ENCODE assay signal across 8 mouse cellular contexts in the genomic region with DNA sequence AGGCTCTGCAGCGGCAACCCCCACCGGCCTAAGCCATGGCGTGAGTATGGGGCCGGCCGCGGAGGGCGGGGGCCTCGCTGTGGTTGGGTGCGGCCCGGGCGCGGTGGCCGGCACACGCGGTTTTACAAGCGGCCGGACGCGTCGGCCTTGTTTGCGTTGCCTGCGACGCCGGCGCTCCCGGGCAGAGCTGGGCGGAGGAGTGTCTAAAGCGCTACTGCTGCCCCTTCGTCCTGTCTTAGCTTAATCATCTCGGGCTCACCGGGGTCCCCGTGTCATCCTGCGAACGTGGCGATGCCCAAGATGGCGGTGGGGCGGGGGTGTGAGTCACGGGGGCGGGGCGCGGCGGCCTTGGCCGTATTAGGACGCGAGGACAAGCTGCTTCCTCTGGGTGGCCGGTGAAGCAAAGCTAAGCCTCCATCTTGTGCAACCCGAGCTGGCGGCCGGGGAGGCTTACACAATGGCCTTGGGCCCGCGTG. TPM values are rescaled to one million over a fixed set of nuclear protein-coding genes. Genes with fewer than 3 reads are reported as not detected.
DNase-seq lines count a peak whose midpoint lies in the region; ATAC-seq lines count a peak whose summit lies in the region.

No protein-coding gene starts in this region.

- H3K9ac ChIP-seq in forebrain, embryonic 13.5 days: peak overlapping the region; percentile 100

- peaks cover 61% of the 10 kb centered on the region for H3K36me3 ChIP-seq in forebrain, embryonic 13.5 days (ENCODE audit: poor library complexity, severe bottlenecking)

- H3K4me1 ChIP-seq in forebrain, embryonic 13.5 days: peaks cover 44% of the 10 kb centered on the region

- H3K27me3 ChIP-seq in forebrain, embryonic 13.5 days: no peaks in the 10 kb centered on the region

- WGBS in forebrain, embryonic 13.5 days: under 1% methylated on average over 43 of the region's 51 CpGs

- ATAC-seq in forebrain, embryonic 13.5 days: peak; percentile 14

- peak overlapping the region; percentile 97 for H3K27ac ChIP-seq in forebrain, embryonic 13.5 days

- intact Hi-C loops in heart, postnatal 25 days (cut with DNase I): no loop called here

- H3K9me3 ChIP-seq in forebrain, embryonic 13.5 days (replicated peaks): no peaks in the 10 kb centered on the region

- H3K4me3 ChIP-seq in forebrain, embryonic 13.5 days: peak overlapping the region; percentile 99

- DNase-seq in NIH3T3 (ENCODE audit: low read depth): peak; percentile 96
- peak; percentile 79 for DNase-seq in cerebellum, adult 11-12 months
- peak; percentile 74 for DNase-seq in heart, postnatal 25 days (ENCODE audit: low spot score)
- DNase-seq in layer of hippocampus, postnatal 10 days (ENCODE audit: low spot score in 2 of 2): peak; percentile 68 to 75
- DNase-seq in lung, postnatal 36 days: peak; percentile 91
- DNase-seq in retina, adult 2 months (ENCODE audit: low read depth, low spot score): peak; percentile 79
- DNase-seq in urinary bladder, postnatal 10 days (ENCODE audit: low spot score): peak; percentile 63

- H3K4me2 ChIP-seq in forebrain, embryonic 13.5 days: peak overlapping the region; percentile 87

RNA-seq across cellular contexts. Expression of a gene that starts 0.7 kb away (rescaled TPM):
- polyA plus RNA-seq in forebrain, embryonic 13.5 days (2015; fragmentation: Nextera tagmentation; extraction: Ambion mirVana): 129 and 138 TPM in 2 replicates
- 10 to 100 TPM; 58.3 to 81.7 TPM for total RNA-seq in heart, postnatal 25 days (2021)
- total RNA-seq in layer of hippocampus, postnatal 10 days (2021): 100 to 1,000 TPM; 102 to 108 TPM

RNA-seq across cellular contexts. Expression of a gene that starts 8.4 kb away (rescaled TPM):
- 62.0 and 63.8 TPM in 2 replicates for polyA plus RNA-seq in forebrain, embryonic 13.5 days (2015; fragmentation: Nextera tagmentation; extraction: Ambion mirVana)
- 10 to 100 TPM; 15.5 to 15.9 TPM for total RNA-seq in heart, postnatal 25 days (2021)
- 10 to 100 TPM; 39.9 to 42.2 TPM for total RNA-seq in layer of hippocampus, postnatal 10 days (2021)

RNA-seq across cellular contexts. Expression of a gene that starts 20.0 kb away (rescaled TPM):
- 2.7 TPM in 1 of 2 replicates, not detected in the other for polyA plus RNA-seq in forebrain, embryonic 13.5 days (2015; fragmentation: Nextera tagmentation; extraction: Ambion mirVana)
- 10 to 100 TPM; 16.1 to 21.0 TPM for total RNA-seq in heart, postnatal 25 days (2021)
- 10 to 100 TPM; 21.1 to 23.0 TPM for total RNA-seq in layer of hippocampus, postnatal 10 days (2021)

RNA-seq across cellular contexts. Expression of a gene that starts 21.9 kb away (rescaled TPM):
- polyA plus RNA-seq in forebrain, embryonic 13.5 days (2015; fragmentation: Nextera tagmentation; extraction: Ambion mirVana): 39.6 and 40.3 TPM in 2 replicates
- 10 to 100 TPM; 29.2 to 32.3 TPM for total RNA-seq in heart, postnatal 25 days (2021)
- total RNA-seq in layer of hippocampus, postnatal 10 days (2021): 10 to 100 TPM; 32.3 to 34.3 TPM

RNA-seq across cellular contexts. Expression of a gene that starts 31.4 kb away (rescaled TPM):
- 0.25 and 0.39 TPM in 2 replicates for polyA plus RNA-seq in forebrain, embryonic 13.5 days (2015; fragmentation: Nextera tagmentation; extraction: Ambion mirVana)
- total RNA-seq in heart, postnatal 25 days (2021): under 1 TPM in 1 of 2 experiments, not detected in 1; 0.36 TPM
- 10 to 100 TPM; 36.0 to 38.0 TPM for total RNA-seq in layer of hippocampus, postnatal 10 days (2021)

Comparison
In these comparisons a context has a peak if more than half of its experiments do, and no peak if none do; other contexts are left out.
1. Peak in every context shown above with its lines: DNase-seq, ATAC-seq, H3K4me3 ChIP-seq and H3K27ac ChIP-seq.